Mouse (Mus musculus): ENCODE measurements at regions not wholly inside any gene's neighbourhood (a gene's known extent, or its start where the extent isn't known, plus 50 kb on each side); places are given as distances from the start of the nearest gene placed in this dataset.

GRCm38 (mm10) chr6:27211953-27212352 lies 923.0 kb downstream of the Grm8 start:
- WGBS = 51% methylated on average over 4 of the region's 4 CpGs
- no peak overlapping the region for H3K4me2 ChIP-seq (ENCODE audit: low read length)
- no peak overlapping the region for H3K27ac ChIP-seq (ENCODE audit: low read length)
- H3K4me1 ChIP-seq (replicated peaks; ENCODE audit: control insufficient read depth, insufficient read depth, low read length) = no peaks in the 10 kb centered on the region
- H3K9me3 ChIP-seq (ENCODE audit: control insufficient read depth, low read length) = no peaks in the 10 kb centered on the region
- no peak overlapping the region for H3K4me3 ChIP-seq (replicated peaks; ENCODE audit: low read length)
- no peak overlapping the region for H3K9ac ChIP-seq (replicated peaks; ENCODE audit: low read depth, low read length)
- peak; percentile 75 for ATAC-seq
- H3K27me3 ChIP-seq (replicated peaks; ENCODE audit: control insufficient read depth, insufficient read depth, low read length) = no peaks in the 10 kb centered on the region
- H3K36me3 ChIP-seq (ENCODE audit: control insufficient read depth, insufficient read depth) = no peaks in the 10 kb centered on the region

GRCm38 (mm10) chr6:27161643-27162042 lies 973.3 kb downstream of the Grm8 start:
- no peak for ATAC-seq
- Histone ChIP-seq H3K9me3 (ENCODE audit: control insufficient read depth, low read length) (no peaks in the 10 kb centered on the region), H3K4me1 (replicated peaks; ENCODE audit: control insufficient read depth, insufficient read depth, low read length) (no peaks in the 10 kb centered on the region), H3K4me3 (replicated peaks; ENCODE audit: low read length) (no peak overlapping the region), H3K27me3 (replicated peaks; ENCODE audit: control insufficient read depth, insufficient read depth, low read length) (no peaks in the 10 kb centered on the region), H3K9ac (replicated peaks; ENCODE audit: low read depth, low read length) (no peak overlapping the region), H3K4me2 (ENCODE audit: low read length) (no peak overlapping the region), H3K36me3 (ENCODE audit: control insufficient read depth, insufficient read depth) (no peaks in the 10 kb centered on the region), H3K27ac (ENCODE audit: low read length) (no peak overlapping the region)
- 25% methylated on average over 2 of the region's 2 CpGs for WGBS

Data from forebrain, embryonic 16.5 days (tissue).